Mouse (Mus musculus) fibroblast of lung, adult 2 months (primary cell): ENCODE measurements around the gene Jak1.

Source experiments
- DNase-seq: peaks from one replicate; pipeline ENCODE4 v3.0.0-alpha.2; 2011; ENCODE audit warnings: low read depth

Gene Jak1

DNA sequence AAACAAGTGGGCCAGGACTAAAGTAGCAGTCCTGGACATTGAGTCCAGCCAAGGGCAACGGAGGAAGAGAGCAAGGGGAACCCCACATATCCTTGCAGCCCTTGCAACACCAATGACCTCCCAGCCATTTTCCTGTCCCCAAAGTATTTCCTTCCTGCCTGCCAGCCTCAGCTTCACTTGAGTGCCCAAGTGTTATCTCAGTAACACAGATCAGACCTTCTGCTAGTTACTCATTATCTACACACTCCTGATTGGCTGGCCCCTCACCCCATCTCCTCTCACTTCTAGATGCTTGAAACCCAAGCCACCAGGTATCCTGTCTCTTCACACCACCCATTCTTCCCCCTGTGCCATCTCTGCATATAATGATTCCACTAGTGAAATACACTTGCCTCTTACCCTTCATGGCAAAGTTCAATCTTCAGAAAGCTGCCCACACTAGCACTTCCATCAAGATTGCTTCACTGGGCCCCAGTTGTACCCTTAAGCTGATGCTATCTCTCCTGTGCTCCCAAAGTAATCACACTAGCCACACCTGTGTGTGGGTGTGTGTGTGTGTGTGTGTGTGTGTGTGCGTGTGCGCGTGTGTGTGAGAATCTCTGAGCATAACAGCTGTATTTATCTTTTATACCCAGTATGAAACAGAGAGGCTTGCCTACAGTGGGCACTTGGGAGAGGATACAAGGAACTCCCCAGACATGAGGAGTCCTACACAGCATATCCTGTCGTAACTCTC is 72.7 kb downstream of the Jak1 start:
- no peak for DNase-seq

DNA sequence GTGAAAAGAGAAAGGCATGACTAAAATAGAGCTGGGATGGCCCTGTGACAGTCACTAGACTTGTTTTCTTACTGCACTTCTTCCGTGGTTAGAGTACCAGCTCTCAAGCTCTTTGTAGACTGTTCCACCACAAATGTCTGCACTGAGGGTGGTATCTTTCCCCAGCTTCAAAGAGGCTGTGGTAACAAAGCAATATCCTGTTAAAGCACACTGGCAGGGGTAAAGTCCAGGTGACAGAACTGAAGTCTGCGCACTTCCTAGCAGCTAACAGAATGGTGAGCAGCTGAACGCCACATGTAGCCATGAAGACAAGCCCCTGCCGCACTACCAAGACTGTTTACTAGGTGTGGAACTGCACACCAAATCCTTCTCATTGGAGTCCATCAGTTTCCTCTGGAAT is 77.7 kb downstream of the Jak1 start:
- DNase-seq = no peak

DNA sequence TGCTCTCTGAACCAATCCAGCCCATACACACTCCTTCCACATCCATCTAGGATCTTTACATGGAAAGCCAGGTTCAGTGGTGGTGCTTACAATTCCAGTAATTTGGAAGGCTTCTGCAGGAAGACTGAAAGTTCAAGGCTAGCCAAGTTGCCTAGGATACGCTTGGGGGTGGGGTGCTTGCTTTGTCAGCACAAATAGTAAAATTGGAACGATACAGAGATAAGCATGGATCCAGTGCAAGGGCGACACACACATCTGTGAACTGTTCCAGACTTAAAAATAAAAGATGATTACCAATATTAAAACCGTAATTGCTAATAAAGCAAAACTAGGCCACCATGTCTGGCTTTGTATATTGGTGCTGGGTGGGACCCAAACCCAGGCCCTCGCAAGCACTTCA is 78.5 kb downstream of the Jak1 start:
- no peak for DNase-seq

DNA sequence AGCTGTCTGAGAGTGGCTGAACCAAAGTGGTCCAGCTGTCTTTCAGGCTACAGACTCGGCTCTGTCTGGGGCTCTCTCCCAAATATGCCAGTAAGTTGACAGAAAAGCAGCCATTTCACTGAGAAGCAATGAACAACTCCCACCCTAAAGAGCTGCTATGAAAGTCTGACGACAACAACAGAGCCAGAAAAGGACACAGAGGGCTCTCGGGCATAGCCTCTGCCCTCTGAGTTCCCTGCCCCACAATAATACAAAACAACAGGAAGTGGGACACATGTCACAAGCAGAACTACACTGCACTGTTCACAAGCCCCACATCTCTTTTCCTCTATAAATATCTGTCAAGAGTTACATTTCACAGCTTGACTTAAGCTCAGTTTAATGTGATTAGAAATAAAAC is 79.9 kb downstream of the Jak1 start:
- no peak for DNase-seq

DNA sequence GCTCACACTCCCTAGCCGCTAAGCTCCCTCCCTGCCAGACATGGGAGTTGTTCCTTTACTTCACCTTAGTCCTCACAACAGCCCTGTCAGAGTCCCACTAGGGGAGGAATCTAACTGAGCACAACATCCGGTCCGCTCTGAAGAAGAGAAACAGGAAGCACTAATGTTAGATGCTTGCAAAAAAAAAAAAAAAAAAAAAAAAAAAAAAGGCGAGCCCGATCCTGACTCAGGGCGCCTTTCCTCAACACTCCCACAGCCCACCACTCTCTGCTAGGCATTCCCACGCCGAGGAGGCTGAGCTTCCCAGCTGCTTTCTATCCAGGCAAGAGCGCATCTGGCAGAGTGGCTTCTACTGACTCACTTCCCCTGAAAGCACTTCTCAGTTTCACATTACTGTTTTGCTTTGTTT is 82.5 kb downstream of the Jak1 start:
- no peak for DNase-seq

DNA sequence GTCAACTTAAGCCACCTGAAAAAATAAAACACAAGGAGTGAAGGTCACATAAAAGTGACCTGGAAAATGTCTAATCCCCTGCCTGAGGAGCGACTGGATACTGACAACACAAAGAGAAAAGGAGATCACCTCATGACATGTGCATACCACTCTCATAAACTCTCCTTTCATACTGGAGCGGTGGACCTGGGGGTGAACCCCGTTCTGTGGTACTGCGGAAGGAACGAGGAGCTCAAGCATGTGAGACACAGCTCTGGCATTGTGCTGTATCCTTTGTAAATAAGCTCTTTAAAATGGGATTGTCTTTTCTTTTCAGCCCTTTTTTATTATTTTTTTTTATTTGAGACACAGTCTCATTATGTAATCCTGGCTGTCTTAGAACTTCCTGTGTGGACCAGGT is 84.4 kb downstream of the Jak1 start:
- DNase-seq = no peak

DNA sequence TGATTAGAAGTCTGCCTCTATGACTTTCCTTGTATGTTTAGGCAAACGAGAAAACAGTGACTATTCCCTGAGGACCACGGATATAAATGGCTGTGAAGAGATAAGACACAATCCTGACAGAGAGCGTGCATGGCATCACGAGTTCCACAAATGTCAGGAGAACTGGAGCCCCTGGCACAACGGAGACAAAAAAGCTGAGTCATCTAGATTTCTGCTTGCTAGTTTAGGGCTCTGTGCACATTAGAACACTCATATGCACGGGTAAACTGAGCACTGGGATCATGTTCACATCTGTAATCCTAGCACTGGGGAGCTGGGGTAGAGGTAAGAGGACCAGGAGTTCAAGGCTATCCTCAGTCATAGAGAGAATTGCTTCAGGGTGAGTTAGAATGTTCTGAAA is 85.2 kb downstream of the Jak1 start:
- no peak for DNase-seq

DNA sequence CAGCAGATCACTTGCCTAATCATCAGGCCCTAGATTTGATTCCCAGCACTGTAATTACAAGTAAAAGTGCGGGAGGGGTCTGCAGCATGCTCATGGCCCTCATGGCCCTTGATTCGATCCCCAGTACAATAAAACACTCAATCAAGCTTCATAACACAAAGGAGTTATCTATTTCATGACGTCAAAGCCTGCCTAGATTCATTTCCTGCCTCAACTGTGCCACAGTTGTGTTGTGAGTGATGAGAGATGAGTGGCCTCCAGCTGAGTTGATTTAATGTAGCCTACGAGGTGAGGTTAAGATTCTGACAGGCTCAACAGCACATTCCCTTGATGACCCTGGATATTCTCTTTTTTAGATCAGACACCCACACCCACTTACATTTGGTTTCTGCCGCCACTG is 86.0 kb downstream of the Jak1 start:
- DNase-seq = no peak

DNA sequence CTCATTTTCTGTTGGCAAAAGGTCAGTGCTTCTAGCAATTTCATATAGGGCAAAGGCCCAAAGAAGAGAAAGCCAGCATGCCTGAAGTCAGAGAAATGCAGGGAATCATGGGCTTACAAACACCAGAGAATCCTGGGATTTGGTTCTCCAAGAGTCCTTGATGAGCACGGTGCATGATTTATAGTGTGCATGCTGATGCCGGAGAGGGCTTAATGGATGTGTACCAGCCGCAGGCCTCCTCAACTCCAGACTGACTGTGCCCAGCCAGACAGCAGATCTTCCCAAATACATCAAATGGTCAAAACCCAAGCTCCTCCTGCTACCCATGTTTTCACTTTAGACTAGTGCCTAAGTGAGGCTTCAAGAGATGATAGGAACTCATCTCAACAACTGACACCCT is 87.3 kb downstream of the Jak1 start:
- no peak for DNase-seq

DNA sequence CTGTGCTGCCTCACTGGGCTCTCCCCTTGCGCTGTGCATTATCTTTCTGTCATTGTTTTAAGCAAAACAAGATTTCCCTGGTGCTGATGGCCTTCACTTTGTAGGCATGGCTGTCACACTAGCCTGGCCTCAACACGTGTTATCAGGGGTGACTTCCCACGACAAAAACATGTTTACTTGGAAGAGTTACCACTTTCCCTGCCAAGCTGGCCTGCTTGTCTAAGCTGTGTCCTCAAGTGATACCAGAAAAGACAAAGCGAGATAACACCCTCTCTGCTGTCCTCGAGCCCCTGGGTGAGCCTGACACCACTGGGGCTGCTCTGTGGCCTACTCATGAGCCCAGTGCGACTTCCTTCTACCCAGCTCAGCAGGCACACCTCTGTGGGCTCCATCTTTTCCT is 89.0 kb downstream of the Jak1 start:
- DNase-seq = no peak

DNA sequence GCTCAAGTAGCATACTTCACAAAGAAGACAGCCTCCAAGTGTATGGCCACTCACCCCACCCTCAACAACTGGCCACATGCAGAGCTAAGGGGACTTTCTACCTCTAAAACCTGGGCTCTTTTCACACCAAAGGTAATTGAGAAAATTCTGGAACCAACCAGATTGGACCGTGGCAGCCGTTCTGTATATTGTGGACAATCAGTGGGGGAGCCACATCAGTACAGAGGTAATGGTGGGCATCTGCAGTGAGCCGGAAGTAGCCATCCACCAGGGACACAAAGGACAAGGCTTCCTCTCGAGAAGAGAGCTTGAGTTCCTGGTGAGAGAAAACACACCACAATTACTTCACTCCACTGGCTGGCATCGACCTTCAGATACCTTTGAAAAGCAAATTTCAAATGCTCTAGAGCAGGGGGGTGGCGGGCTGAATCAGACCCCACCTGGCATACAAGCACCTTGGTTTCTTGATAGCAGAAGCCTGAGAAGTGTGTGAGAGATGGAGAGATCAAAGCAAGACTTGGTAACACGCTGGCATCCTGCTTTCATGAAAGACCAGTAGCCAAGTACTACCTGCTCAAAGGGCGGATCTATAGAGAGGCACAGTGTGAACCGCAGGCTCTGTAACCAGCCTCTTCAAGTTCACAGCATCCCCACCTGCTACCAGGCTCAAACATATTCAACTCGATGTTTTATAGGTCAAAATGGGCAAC is 90.0 kb downstream of the Jak1 start:
- no peak for DNase-seq

DNA sequence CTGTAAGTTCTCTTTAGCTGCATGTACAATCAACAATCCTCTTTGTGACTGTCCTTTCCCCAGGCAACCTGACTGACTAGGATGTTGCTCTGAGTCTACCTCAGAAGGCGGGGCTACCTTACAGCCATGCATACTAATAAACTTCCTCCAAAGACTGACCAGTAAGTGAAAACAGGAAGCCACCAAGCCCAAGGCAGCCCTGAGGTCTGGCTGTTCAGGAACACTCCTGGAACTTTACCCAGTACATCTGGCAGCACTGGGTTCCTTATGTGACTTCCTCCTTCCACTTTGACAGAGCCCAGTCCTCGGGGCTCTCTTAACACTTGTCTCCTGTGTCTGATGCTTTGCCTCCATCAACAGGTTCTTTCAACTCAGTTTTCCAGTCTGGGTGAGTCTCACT is 92.3 kb downstream of the Jak1 start:
- DNase-seq = no peak

DNA sequence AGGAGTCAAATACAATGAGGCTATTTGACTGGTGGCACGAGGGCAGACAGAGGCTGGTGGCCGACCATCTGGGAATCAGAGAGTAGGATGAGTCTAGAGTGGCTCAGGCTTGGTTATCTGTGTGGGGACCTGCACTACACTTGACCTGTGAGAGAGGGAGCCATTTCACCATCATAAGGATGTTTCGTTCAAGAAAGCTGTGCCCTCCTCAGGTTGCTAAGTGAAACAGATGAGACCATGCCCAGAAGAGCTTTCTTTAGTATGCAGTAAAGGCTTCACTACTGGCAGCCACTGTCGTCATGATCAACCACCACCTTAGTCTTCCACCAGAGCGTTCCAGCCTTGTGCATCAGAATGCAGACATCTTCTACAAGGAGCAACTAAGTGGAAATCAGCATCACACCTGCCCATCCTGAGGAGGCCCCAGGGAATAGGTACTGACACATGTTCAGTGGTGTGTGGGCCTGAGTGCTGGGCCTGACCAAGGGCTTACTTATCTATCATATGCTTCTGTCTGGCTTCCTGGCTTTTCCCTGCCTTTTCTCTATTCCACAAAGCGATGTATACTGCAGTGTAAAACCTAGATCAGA is 96.8 kb downstream of the Jak1 start:
- peak; percentile 22 for DNase-seq

DNA sequence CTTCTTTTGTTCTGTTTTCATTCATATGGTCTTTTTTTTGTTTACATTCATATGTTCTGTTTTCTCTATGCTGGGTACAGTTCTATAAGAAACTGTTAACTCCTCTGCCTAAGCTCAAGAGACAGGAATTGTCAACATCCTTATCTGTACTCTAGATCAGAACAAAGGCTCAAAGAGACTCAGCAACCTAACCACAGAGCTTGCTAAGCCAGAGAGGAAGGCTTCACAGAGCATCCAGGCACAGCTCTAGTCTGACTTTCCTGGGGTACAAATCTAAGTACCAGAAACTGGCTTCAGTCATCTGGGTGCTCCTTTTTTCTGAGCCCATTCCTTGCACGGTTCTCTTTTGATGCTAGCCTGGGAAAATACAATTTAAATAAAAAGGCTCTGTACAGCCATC is 97.3 kb downstream of the Jak1 start:
- no peak for DNase-seq

DNA sequence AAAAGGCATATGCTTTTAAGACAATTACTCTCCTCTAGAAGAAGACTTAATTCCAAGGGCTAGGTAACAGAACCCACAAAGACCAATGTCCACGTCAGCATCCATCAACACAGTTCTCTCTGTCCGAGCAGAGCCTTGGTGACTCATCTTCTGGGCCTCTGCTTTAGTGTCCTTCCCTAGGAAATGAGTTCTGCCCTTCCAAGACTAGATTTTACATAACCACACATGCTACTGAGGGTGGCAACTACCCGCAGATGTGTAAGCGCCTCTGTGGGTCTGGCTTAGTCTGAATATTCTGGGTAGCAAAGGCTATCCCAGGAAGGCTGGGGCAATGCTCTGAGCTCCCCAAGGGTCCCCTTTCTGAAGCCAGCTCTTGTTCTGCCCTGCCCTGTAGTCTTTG is 99.3 kb downstream of the Jak1 start:
- DNase-seq = no peak

DNA sequence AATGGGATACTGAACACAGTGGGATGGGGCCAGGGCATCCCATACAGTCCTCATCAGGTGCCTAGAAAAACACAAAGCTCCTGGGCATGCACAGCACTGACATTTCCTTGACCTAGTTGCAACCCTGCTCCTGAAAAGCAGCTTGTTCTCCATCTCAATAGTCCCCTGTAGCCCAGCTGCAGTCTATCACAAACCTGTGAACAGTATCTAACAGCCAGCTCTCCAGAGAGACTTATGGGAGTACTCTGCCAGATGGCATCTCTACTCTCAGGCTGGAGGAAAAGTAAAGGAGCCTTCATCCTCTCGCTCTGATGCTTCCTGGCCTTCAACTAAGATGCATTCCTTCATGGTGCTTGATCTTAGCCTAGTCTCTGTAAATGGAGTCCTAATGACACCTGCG is 100.4 kb downstream of the Jak1 start:
- no peak for DNase-seq

DNA sequence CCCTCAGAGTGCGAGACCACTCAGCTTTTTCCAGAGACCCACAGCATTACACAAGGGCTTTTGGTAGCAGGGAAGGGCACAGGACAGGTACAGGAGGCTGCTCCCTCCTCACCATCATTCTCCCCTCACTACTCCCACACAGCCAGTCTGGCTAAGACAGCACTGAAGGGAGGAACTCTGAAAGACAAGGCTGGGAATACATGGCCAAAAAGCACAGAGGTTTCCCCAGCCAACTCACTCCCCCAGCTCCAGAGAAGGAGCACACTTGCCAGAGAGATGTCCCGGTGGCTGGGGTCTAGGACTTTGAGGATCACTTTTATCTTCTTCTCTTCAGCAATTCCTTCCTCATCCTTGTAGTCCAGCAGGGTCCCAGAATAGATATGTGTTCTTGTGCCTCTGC is 100.9 kb downstream of the Jak1 start:
- DNase-seq = no peak

DNA sequence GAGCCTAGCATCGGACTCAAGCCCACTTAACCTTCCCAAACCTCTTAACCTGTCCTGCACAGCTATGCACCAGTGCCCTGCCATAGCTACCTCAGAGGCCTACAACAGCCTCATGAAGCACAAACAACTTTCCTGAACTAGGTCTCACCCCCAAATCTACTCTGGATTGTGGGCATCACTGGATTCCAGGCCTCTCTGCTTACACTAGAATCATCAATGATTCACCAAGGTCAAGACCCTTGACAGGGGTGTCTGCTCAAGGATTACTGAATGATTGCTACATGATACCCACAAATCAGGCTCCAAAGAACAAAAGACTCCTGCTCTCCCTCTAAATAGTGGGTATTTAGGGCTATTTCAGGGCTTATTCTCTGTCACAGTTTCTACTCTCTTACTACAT is 104.3 kb downstream of the Jak1 start:
- DNase-seq = no peak

DNA sequence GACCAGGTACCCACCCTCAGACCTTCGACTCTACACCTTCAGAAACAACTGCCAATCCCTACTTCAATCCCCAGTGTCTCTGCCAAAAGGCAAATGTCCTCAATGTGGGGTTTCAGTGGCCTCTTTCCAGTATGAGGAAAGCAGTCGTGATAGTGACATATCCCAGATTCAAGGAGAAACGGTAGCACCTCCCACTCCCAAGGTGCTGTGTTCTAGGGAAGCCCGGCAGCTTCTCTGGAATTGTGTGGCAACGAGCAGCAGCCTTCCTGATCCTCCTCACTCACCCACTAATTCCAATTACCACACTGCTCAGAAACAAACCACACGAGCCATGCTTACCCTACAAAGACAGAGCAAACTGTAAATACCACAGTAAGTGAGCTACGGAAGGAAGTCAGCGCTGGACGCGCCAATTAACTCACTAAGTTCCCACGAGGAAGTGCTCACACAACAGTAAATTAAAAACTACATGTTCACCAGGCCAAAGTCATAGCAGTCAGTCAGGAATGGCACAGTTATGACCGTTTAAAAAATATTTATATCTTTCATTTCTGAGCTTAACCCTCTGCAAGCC is 105.8 kb downstream of the Jak1 start:
- no peak for DNase-seq

DNA sequence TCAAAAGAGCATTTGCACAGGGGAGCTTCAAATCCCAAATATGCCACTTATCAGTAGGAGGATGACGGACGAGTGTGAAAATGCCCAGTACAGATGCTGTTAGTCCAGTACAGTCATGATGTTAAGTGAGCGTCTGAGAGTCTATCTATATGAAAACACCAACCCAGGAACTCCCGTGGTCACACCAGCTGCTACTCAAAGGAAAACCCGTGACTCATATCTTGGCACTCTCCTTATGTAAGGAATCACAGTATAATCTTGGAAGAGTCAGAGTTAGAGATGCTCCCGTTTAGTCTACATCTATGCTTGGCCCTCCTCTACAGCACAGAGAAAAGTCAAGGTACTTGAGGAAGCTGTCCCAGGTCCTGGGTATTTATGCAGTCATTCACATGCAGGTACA is 106.8 kb downstream of the Jak1 start:
- no peak for DNase-seq

DNA sequence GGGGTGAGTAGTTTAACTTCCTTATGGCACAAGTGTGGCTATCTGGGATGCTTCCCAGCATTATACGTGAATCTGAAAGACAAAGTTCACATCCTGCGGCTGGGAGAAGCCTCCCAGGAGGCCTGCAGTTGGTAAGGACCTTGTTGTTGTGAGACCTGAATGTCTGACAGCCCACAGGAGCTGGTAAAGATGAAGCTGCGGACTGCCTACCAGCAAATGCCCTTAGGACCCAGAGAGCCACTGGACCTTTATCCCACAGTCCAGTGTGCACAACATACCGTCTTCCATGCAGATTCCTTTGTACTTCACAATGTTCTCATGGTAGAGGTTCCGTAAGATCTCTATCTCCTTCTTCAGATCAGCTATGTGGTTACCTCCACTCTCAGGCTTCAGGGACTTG is 107.6 kb downstream of the Jak1 start:
- no peak for DNase-seq

DNA sequence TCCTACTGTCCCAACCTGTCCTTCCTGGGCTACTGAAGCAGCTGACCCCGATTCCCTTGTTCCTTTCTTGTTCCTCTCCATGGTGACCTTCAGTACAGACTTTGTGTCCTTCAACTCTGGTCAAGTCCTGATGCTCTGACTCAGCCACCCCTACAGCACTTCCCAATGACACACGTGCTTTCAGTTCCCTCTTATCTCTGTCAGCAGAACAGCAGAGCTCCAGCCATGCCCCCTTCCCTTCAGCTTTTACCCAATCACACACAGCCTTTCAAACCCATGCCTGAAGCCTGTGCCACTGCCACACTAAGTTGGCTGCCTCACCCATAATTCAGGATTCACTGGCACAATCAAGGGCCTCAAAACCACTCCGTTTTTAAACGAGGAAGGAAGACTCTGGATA is 109.5 kb downstream of the Jak1 start:
- no peak for DNase-seq

DNA sequence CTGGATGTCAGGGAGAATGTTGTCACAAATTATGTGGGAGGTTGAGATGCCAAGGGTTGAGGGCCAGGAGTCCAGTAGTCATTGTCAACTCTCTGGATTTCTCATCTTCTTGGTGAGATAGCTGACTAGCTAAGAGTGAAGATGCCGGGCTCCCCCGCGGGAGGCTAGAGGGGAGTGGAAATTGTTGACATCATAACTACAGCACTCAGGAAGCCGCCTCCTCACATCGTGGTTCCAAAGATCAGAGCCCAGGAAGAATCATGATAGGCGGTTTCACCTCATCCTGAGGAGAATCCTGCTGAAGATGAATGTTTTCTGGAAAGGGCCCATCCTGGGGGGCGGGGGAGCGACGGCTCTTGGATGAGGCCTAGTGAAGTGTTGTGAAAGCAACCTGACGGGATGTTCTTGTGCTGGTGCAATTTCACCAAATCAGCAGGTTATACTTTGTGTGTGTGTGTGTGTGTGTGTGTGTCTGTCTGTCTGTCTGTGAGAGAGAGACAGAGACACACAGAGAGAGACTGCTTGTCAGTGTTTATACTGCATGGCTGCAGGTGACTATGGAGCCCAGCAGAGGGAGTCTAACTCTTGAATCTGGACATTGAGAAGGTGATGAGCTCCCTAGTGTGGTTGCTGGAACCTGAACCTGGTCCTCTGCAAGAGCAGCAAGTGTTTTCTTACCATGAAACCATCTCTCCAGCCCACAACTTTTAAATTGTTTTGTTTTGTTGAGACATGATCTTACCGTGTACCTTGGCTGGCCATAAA is 118.0 kb downstream of the Jak1 start:
- no peak for DNase-seq
